Mouse (Mus musculus) midbrain, embryonic 16.5 days (tissue): Measurements from ENCODE around the gene Slc29a2. TPM values are rescaled to one million over a fixed set of nuclear protein-coding genes. Genes with fewer than 3 reads are reported as not detected.

Source experiments
- ATAC-seq: fragments of 200-750 bp; cut with Nextera tagmentation; 2 replicates; pipeline ENCODE4 v1.8.0; 2017; ENCODE audit warnings: moderate TSS enrichment
- H3K27ac ChIP-seq: fragments of 300-500 bp; sonication (generic); 2 replicates; pipeline ENCODE4 v1.5.1; 2014; ENCODE audit warnings: mild to moderate bottlenecking, low read length, mixed read lengths
- H3K27me3 ChIP-seq: fragments of 300-500 bp; sonication (generic); 2 replicates; pipeline ENCODE4 v1.6.1; 2014; ENCODE audit warnings: low read depth, low read length, mixed read lengths; ENCODE audit not compliant: control insufficient read depth, insufficient read depth
- H3K36me3 ChIP-seq: fragments of 300-500 bp; sonication (generic); 2 replicates; pipeline ENCODE4 v1.6.1; 2014; ENCODE audit warnings: mild to moderate bottlenecking, low read length, moderate library complexity, mixed read lengths; ENCODE audit not compliant: control insufficient read depth, insufficient read depth
- H3K4me1 ChIP-seq: fragments of 300-500 bp; sonication (generic); 2 replicates; pipeline ENCODE4 v1.6.1; 2014; ENCODE audit warnings: mild to moderate bottlenecking, low read length, mixed read lengths; ENCODE audit not compliant: control insufficient read depth, insufficient read depth
- H3K4me2 ChIP-seq: fragments of 300-500 bp; sonication (generic); 2 replicates; pipeline ENCODE4 v1.6.1; 2014; ENCODE audit warnings: mild to moderate bottlenecking, low read length, mixed read lengths
- H3K4me3 ChIP-seq: fragments of 300-500 bp; sonication (generic); 2 replicates; pipeline ENCODE4 v1.5.1; 2014; ENCODE audit warnings: low read depth, mild to moderate bottlenecking, low read length, moderate library complexity, mixed read lengths
- H3K9ac ChIP-seq: fragments of 300-500 bp; sonication (generic); 2 replicates; pipeline ENCODE4 v1.6.1; 2014; ENCODE audit warnings: low read depth, low read length, mixed read lengths
- H3K9me3 ChIP-seq: fragments of 300-500 bp; sonication (generic); replicated peaks from 2 replicates; pipeline ENCODE4 v1.6.1; 2014; ENCODE audit warnings: mild to moderate bottlenecking, low read length, mixed read lengths; ENCODE audit not compliant: control insufficient read depth, poor library complexity, severe bottlenecking
- WGBS: fragments of 180-500 bp; shearing (Covaris S2); extraction: QIAGEN DNeasy Blood & Tissue Kit; methylation state at CpG from one replicate; pipeline ENCODE4 v1.1.7; 2014; 5-methylcytosine and 5-hydroxymethylcytosine counted together
- polyA plus RNA-seq: library from polyadenylated mRNA; unstranded; fragments of >200 nt; fragmentation: Nextera tagmentation; extraction: Ambion mirVana; gene quantifications from 2 replicates; pipeline ENCODE4 v1.2.1, GENCODE M21; 2015

Gene Slc29a2
- polyA plus RNA-seq, 1 experiment from 2014 or later = 16.0 TPM

DNA sequence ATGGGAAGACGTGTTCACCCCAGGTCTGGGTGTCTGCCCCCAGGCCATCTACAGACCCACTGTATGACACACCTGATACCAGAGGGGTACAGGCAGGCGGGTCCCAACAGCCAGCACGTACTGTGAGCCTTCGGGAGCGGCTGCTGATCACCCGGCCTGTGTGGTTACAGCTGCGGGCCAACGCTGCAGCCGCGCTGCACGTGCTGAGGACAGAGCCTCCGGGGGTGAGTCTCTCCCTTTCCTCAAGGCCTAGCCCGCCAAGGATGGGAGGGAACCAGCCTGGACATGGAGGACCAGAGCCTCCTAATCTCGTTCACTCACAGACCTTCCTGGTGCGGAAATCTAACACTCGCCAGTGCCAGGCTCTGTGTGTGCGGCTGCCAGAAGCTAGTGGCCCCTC, 27.4 kb downstream of the Slc29a2 start:
- peak overlapping the region; percentile 9; the same call in 1 of the 2 replicates for H3K4me2 ChIP-seq

GRCm38 (mm10) chr19:5051515-5051914, 27.9 kb downstream of the Slc29a2 start:
- ATAC-seq = no peak
- no peak overlapping the region for H3K4me2 ChIP-seq
- H3K27ac ChIP-seq = no peak overlapping the region
- no peaks in the 10 kb centered on the region; the same call in 1 of the 2 replicates for H3K36me3 ChIP-seq
- H3K27me3 ChIP-seq = peaks cover 35% of the 10 kb centered on the region
- no peaks in the 10 kb centered on the region for H3K9me3 ChIP-seq
- H3K4me1 ChIP-seq = peaks cover 13% of the 10 kb centered on the region
- H3K9ac ChIP-seq = peak overlapping the region; percentile 36; the same call in 1 of the 2 replicates
- WGBS = 43% methylated on average over 3 of the region's 3 CpGs
- H3K4me3 ChIP-seq = no peak overlapping the region

More for the DNA sequence above, 27.4 kb downstream of the Slc29a2 start:
- Histone ChIP-seq H3K36me3 (no peaks in the 10 kb centered on the region; the same call in 1 of the 2 replicates), H3K27ac (no peak overlapping the region), H3K9ac (peak overlapping the region; percentile 36; the same call in 1 of the 2 replicates), H3K4me1 (peaks cover 10% of the 10 kb centered on the region), H3K4me3 (no peak overlapping the region), H3K27me3 (peaks cover 35% of the 10 kb centered on the region), H3K9me3 (no peaks in the 10 kb centered on the region)
- 10% methylated on average over 17 of the region's 17 CpGs for WGBS
- no peak for ATAC-seq

DNA sequence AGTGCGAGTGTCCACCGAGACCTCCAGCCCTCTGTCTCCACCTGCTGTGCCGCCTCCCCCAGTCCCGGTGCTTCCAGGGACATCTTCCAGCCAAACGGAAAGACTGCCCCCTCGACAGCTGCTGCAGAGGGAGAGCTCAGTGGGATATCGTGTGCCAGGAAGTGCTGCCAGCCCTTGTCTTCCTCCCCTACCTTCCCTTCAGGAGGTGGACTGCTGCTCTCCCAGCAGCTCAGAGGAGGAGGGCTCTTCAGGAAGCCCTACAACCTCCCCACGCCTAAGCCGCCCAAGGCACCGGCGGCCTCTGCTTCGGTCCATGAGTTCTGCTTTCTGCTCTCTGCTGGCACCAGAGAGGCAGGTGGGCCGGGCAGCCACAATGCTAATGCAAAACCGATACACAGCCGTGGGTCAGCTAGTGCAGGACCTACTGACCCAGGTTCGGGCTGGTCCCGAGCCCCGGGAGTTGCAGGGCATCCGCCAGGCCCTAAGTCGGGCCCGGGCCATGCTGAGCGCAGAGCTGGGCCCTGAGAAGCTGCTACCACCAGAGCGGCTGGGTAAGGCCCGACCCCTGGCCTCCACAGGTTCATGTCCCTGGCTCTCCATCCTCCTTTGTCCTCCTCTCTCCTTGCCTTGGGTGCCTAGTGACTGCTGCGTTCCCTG, 28.6 kb downstream of the Slc29a2 start:
- H3K36me3 ChIP-seq = no peaks in the 10 kb centered on the region; the same call in 1 of the 2 replicates
- WGBS = 34% methylated on average over 25 of the region's 25 CpGs
- no peak overlapping the region for H3K9ac ChIP-seq
- peaks cover 13% of the 10 kb centered on the region for H3K4me1 ChIP-seq
- H3K27ac ChIP-seq = no peak overlapping the region
- no peak for ATAC-seq
- no peaks in the 10 kb centered on the region for H3K9me3 ChIP-seq
- no peak overlapping the region for H3K4me3 ChIP-seq
- H3K27me3 ChIP-seq = peaks cover 35% of the 10 kb centered on the region
- H3K4me2 ChIP-seq = no peak overlapping the region

DNA sequence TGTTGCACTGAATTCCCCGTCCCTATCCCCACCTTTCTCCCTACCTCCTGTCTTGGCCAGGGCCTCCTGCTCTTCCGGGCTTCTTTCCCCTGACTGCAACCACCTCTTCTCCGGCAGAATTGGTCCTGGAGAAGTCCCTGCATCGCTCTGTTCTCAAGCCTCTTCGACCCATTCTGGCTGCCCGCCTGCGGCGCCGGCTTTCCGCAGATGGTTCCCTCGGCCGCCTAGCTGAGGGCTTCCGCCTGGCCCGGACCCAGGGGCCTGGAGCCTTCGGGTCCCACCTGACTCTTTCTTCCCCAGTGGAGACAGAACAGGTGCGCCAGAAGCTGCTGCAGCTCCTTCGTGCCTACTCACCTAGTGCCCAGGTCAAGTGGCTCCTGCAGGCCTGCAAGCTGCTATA, 29.2 kb downstream of the Slc29a2 start:
- ATAC-seq = no peak
- Histone ChIP-seq H3K36me3 (no peaks in the 10 kb centered on the region; the same call in 1 of the 2 replicates), H3K4me3 (no peak overlapping the region), H3K9me3 (no peaks in the 10 kb centered on the region), H3K27ac (no peak overlapping the region), H3K9ac (no peak overlapping the region), H3K4me2 (no peak overlapping the region), H3K27me3 (peaks cover 35% of the 10 kb centered on the region), H3K4me1 (peaks cover 13% of the 10 kb centered on the region)
- WGBS = 59% methylated on average over 17 of the region's 17 CpGs

GRCm38 (mm10) chr19:5053909-5054308, 30.2 kb downstream of the Slc29a2 start:
- H3K9me3 ChIP-seq = no peaks in the 10 kb centered on the region
- peaks cover 35% of the 10 kb centered on the region for H3K27me3 ChIP-seq
- no peak overlapping the region for H3K4me2 ChIP-seq
- peaks cover 13% of the 10 kb centered on the region for H3K4me1 ChIP-seq
- no peak overlapping the region for H3K27ac ChIP-seq
- H3K36me3 ChIP-seq = no peaks in the 10 kb centered on the region
- no peak overlapping the region for H3K9ac ChIP-seq
- H3K4me3 ChIP-seq = no peak overlapping the region
- 17% methylated on average over 9 of the region's 9 CpGs for WGBS
- ATAC-seq = no peak

GRCm38 (mm10) chr19:5056251-5056650, 32.6 kb downstream of the Slc29a2 start:
- Histone ChIP-seq H3K9me3 (no peaks in the 10 kb centered on the region), H3K27ac (no peak overlapping the region), H3K4me2 (no peak overlapping the region), H3K27me3 (peaks cover 28% of the 10 kb centered on the region), H3K9ac (no peak overlapping the region), H3K36me3 (no peaks in the 10 kb centered on the region), H3K4me3 (no peak overlapping the region), H3K4me1 (peaks cover 3% of the 10 kb centered on the region; the same call in 1 of the 2 replicates)
- ATAC-seq = peak; percentile 12; the same call in 1 of the 2 replicates
- WGBS = 8% methylated on average over 6 of the region's 6 CpGs

DNA sequence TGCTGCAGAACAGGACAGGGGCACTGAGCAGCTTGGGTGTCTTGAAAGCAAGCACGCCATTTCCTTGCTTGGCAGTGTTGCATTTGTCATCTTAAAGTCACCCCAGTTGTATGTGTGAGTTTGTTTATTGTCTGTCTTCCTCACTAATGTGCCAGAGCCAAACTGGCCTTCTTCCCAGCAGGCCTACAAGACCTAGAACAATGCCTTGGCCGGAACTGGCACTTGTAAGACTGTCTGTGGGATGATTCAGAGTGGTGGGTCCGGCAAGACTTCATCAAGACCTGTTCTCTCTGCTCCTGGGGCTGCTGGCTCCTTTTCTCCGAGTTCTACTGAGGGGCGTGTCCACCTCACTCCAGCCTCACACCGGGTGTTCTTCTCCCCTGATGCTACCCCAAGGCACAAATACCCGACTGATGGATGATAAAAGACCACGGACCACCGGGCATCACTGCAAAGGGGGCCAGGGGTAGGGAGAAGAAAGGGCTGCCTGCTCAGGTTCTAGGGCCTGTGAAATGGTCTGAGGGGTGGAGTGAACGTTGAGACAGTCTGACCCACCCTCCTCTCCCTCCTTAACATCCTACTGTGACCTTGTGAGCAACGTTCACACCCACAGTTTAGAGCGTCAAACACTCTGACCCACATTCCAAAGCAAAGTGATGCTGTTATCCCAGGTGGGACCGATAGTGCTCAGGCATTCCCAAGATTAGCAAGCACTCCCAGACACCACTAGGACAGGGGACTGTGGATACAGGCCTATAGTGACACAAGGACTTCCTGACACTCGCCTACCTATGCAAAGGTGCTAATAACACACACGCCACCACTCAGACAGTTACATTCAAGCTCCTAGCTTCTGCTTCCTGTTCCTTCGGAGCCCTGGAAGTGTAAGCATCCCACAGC, 34.5 kb downstream of the Slc29a2 start:
- H3K9ac ChIP-seq = 0 out of 2 replicates have a peak overlapping the region, but pooled peaks have one; percentile 44
- 27% methylated on average over 16 of the region's 16 CpGs for WGBS
- H3K9me3 ChIP-seq = no peaks in the 10 kb centered on the region
- H3K36me3 ChIP-seq = no peaks in the 10 kb centered on the region
- no peak overlapping the region for H3K27ac ChIP-seq
- peaks cover 3% of the 10 kb centered on the region; the same call in 1 of the 2 replicates for H3K4me1 ChIP-seq
- H3K4me2 ChIP-seq = no peak overlapping the region
- peaks cover 9% of the 10 kb centered on the region for H3K27me3 ChIP-seq
- ATAC-seq = no peak
- no peak overlapping the region for H3K4me3 ChIP-seq

DNA sequence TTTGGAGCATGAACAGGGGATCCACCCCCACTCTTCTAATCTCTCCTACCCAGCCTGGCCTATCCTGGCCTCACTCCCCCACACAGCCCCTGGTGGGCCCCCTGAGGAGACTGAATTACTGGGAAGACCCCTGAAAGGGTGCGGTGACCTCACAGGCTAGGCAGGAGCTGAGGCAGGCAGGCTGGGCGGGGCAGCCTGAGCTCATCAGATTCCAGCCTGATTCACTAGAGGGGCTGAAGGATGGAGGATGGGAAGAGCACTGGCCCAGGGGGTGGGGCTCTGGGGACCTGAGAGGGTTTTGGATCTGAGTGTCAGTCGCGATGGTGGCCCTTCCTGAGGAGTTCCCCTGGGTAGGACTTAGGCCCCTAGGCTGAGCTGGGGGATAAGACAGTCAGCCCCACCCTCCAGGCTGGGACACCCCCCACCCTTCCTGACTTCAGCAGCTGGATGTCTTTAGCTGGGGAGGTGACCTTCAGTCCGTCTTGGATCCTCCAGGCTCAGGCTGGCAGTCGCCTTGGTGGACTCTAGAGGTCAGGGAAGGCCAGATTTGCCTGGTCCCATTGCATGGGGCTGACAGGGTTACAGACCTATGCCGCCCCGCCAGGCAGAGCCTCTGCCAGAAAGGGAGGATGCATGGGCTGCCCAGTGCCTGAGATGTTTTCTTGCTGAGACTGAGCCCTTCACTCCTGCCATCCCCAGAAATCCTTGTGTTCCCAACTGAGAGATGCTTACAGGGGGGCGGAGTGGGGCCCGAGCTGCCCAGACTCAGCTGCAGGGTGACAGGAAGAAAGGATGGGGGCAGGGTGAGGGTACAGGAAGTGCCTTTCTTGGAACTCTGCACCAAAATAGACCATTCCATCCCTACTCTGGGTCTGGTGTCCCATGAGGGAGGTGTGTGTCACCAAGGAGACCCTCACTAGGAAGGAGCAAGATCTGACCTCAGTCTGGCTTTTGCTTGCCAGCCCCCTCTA, 35.4 kb downstream of the Slc29a2 start:
- Histone ChIP-seq H3K9ac (peak overlapping the region; percentile 44; the same call in 1 of the 2 replicates), H3K36me3 (no peaks in the 10 kb centered on the region), H3K27ac (no peak overlapping the region), H3K4me2 (no peak overlapping the region), H3K9me3 (no peaks in the 10 kb centered on the region), H3K4me1 (peaks cover 3% of the 10 kb centered on the region; the same call in 1 of the 2 replicates), H3K27me3 (peaks cover 2% of the 10 kb centered on the region; the same call in 1 of the 2 replicates), H3K4me3 (no peak overlapping the region)
- 20% methylated on average over 10 of the region's 10 CpGs for WGBS
- no peak for ATAC-seq
